Mouse (Mus musculus): ENCODE results near the gene Sdhc.
A peak's percentile ranks its signal among the peaks of the same experiment; 100 is the strongest.

Gene Sdhc

GRCm38 (mm10) chr1:171149974-171150760, at the start of gene Sdhc, which contains the start of gene Mpz:
Gene Sdhc, minus strand, starts transcription at chr1:171150603.
Gene Mpz, plus strand, starts transcription at chr1:171150711.
- DNase-seq = peak; percentile 89 to 92

- no peak for DNase-seq
Measured at GRCm38 (mm10) chr1:171199532-171199931, 49.1 kb upstream of the Sdhc start.

- no peak for DNase-seq
Measured at GRCm38 (mm10) chr1:171195887-171196397, 45.5 kb upstream of the Sdhc start, which contains the start of gene Pcp4l1. Gene Pcp4l1, minus strand, starts transcription at chr1:171196268.

- no peak for DNase-seq
Measured at GRCm38 (mm10) chr1:171195046-171195822, 44.8 kb upstream of the Sdhc start.

- DNase-seq = no peak
Measured at GRCm38 (mm10) chr1:171193911-171194830, 43.8 kb upstream of the Sdhc start.

GRCm38 (mm10) chr1:171193093-171193840, 42.9 kb upstream of the Sdhc start:
- DNase-seq = no peak

GRCm38 (mm10) chr1:171192283-171192682, 41.9 kb upstream of the Sdhc start:
- no peak for DNase-seq

GRCm38 (mm10) chr1:171190832-171191231, 40.4 kb upstream of the Sdhc start:
- DNase-seq = no peak

GRCm38 (mm10) chr1:171189476-171190114, 39.2 kb upstream of the Sdhc start:
- no peak for DNase-seq

GRCm38 (mm10) chr1:171189046-171189445, 38.6 kb upstream of the Sdhc start:
- no peak for DNase-seq

- DNase-seq = no peak
Measured at GRCm38 (mm10) chr1:171187851-171188700, 37.7 kb upstream of the Sdhc start.

- no peak for DNase-seq
Measured at GRCm38 (mm10) chr1:171185655-171186054, 35.3 kb upstream of the Sdhc start.

GRCm38 (mm10) chr1:171184314-171184713, 33.9 kb upstream of the Sdhc start:
- DNase-seq = no peak

GRCm38 (mm10) chr1:171183620-171184019, 33.2 kb upstream of the Sdhc start:
- no peak for DNase-seq

GRCm38 (mm10) chr1:171183025-171183424, 32.6 kb upstream of the Sdhc start:
- no peak for DNase-seq

- no peak for DNase-seq
Measured at GRCm38 (mm10) chr1:171179487-171180171, 29.2 kb upstream of the Sdhc start.

GRCm38 (mm10) chr1:171172779-171173178, 22.4 kb upstream of the Sdhc start:
- DNase-seq = no peak

- DNase-seq = no peak
Measured at GRCm38 (mm10) chr1:171171138-171171537, 20.7 kb upstream of the Sdhc start.

- no peak for DNase-seq
Measured at GRCm38 (mm10) chr1:171169913-171170312, 19.5 kb upstream of the Sdhc start.

GRCm38 (mm10) chr1:171168906-171169305, 18.5 kb upstream of the Sdhc start:
- no peak for DNase-seq
